ENCODE assay signal across 23 mouse cellular contexts in the genomic region with DNA sequence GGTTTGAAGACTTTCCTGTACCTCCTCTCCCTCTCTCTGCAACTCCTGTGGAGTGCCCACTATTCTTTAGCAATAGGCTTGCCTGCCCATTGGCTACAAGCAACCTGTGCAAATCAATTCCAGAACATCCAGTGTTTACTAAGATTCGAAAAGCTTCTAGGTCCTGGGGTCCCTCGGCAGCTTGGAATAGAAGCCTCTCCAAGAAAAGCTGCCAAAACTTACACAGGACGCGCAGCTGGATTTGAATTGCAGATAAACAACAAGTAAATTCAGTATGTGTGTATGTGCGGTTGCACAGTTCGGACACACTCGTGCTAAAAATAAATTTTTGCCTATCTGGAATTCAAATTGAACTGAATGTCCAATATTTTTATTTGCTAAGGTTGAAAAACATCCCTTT. TPM values are rescaled to one million over a fixed set of nuclear protein-coding genes. Genes with fewer than 3 reads are reported as not detected.
"Had no signal": no experiment of that assay in that cellular context is flagged by ENCODE, and none has a peak within 500 bp of the region (broad histone marks: within the 10 kb centered on the region; RNA-seq: fewer than 3 reads in every experiment).

No protein-coding gene starts in this region.

- DNase-seq: lung, adult 18-20 months; lung, postnatal 4 days; midbrain, embryonic 14.5 days; retina, postnatal 1 day; right cerebral cortex, adult 18-20 months; right cerebral cortex, postnatal 25 days; right cerebral cortex, postnatal 4 days; spleen, adult 18-20 months; thymus, adult 18-20 months; thymus, postnatal 14 days; thymus, postnatal 36 days had no signal

- H3K9me3 ChIP-seq: lung, embryonic 15.5 days; midbrain, embryonic 10.5 days; midbrain, embryonic 12.5 days; neural tube, embryonic 13.5 days; neural tube, embryonic 15.5 days had no signal

- H3K9ac ChIP-seq: lung, embryonic 15.5 days; midbrain, embryonic 12.5 days; neural tube, embryonic 13.5 days; neural tube, embryonic 15.5 days had no signal

- H3K4me2 ChIP-seq: lung, embryonic 15.5 days; midbrain, embryonic 12.5 days; neural tube, embryonic 13.5 days; neural tube, embryonic 15.5 days had no signal

- H3K4me3 ChIP-seq: lung, embryonic 15.5 days; midbrain, embryonic 10.5 days; midbrain, embryonic 12.5 days; myocyte; neural tube, embryonic 13.5 days; neural tube, embryonic 15.5 days had no signal

- ATAC-seq: lung, postnatal 0 days; midbrain, embryonic 16.5 days had no signal

- H3K27ac ChIP-seq: lung, embryonic 15.5 days; midbrain, embryonic 10.5 days; midbrain, embryonic 12.5 days; neural tube, embryonic 13.5 days; neural tube, embryonic 15.5 days had no signal

- H3K4me1 ChIP-seq: lung, embryonic 15.5 days; midbrain, embryonic 10.5 days; midbrain, embryonic 12.5 days; neural tube, embryonic 13.5 days; neural tube, embryonic 15.5 days had no signal

- H3K36me3 ChIP-seq: lung, embryonic 15.5 days; midbrain, embryonic 10.5 days; midbrain, embryonic 12.5 days; neural tube, embryonic 13.5 days; neural tube, embryonic 15.5 days had no signal

- H3K27me3 ChIP-seq: lung, embryonic 15.5 days; midbrain, embryonic 12.5 days; neural tube, embryonic 13.5 days; neural tube, embryonic 15.5 days had no signal

RNA-seq across cellular contexts. Expression of a gene that starts 38.2 kb away (rescaled TPM):
- total RNA-seq: megakaryocyte, adult 5-6 weeks; megakaryocyte-erythroid progenitor cell, adult 5-6 weeks had no signal
- polyA plus RNA-seq: small intestine, adult 2 months; stomach, embryonic 14.5 days had no signal
